Mouse (Mus musculus) left cerebral cortex, postnatal 4 days (tissue): ENCODE data around the gene Olfr66. TPM values are rescaled to one million over a fixed set of nuclear protein-coding genes. Genes with fewer than 3 reads are reported as not detected.

Source experiments
- DNase-seq: peaks from one replicate; pipeline ENCODE4 v3.0.0-alpha.2; 2022
- intact Hi-C: fragments of 180-260 bp; cut with DNase I; formaldehyde crosslinking; loops from one replicate; pipeline ENCODE4 v1.15.1; 2025
- total RNA-seq, 2 experiments: library from RNA; stranded (reverse); gene quantifications; 2 replicates each; pipeline ENCODE4 v1.2.3; 2021

Gene Olfr66
- total RNA-seq, result not detected

DNA sequence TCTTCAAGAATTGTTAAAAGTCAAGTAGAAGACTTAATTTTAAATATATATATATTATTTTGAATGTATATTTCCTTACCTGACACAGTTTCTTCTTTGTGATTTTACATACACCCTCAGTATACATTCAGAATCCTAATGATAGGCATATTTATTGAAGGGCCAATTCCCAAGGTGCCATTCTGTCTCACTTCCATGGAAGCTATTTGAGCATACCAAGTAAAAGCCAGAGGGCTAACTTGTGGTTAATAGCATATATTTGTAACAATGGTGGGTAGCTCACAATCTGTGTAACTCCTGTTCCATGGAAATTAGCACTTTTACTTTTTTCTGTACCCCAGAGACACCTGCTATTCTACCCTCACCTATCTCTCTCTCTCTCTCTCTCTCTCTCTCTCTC is at the start of gene Olfr66:
Gene Olfr66, minus strand, starts transcription at position 101 of the 400 bp plus-strand sequence.
- intact Hi-C loops, result no loop called here
- DNase-seq, result no peak

DNA sequence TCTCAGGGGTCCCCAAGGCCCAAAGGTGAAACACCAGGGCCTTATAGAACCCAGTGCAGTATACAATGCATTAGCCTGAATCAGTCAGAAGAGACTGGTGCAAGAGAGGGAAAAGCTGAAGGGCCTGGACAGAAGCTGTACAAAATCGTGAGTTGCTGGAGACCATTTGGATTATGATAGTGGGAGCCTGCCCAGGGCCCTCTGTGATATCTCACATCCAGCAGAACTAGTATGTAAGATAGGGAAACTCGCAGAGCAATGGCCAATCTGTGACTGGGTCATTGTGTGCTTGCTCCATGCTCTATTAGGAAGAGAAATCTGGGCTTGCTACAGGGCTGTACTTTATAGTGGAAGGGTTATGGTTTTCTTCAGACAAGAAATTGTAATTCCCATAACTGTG is 48.2 kb upstream of the Olfr66 start, which contains the start of gene Olfr632:
Gene Olfr632, plus strand, starts transcription at position 84 of the 400 bp plus-strand sequence.
- intact Hi-C loops, result no loop called here
- DNase-seq, result no peak

DNA sequence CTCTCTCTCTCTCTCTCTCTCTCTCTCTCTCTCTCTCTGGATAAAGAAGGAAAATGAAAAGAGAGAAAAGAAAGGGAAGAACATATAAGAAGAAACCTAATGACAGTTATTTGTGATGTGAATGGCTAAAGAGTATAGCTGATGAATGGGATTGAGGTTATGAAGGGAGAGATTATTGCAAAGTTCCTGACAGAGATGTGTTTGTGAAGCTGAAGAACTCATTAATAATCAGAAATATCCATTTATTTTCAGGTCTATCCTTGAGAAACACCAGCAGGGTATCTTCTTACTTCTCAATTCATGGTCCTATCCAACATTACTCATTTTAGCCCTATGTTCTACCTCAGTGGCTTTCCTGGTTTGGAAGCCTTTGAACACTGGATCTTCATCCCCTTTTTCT is 42.5 kb upstream of the Olfr66 start, which contains the start of gene Olfr631:
Gene Olfr631, plus strand, starts transcription at position 301 of the 400 bp plus-strand sequence.
- intact Hi-C loops, result no loop called here
- no peak for DNase-seq

DNA sequence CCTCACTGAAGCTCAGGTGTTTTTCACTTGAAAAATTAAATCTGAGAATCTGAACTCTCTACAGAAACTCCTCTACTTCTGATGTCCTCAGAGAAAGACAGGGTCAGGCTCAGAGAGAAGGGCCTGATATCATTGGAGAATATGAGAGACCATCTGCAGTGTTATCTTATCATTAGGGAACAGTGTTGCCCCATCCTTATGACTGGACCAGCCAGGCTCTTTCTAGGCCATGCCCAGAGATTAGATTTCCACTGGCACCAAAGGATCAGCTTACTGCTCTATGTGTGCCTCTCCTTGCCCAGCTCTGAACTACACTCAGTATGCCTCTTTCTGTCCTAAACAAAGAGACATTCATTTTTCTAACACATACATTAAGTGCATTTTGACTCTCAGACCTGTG is 29.3 kb upstream of the Olfr66 start:
- DNase-seq, result no peak
- intact Hi-C loops, result no loop called here

DNA sequence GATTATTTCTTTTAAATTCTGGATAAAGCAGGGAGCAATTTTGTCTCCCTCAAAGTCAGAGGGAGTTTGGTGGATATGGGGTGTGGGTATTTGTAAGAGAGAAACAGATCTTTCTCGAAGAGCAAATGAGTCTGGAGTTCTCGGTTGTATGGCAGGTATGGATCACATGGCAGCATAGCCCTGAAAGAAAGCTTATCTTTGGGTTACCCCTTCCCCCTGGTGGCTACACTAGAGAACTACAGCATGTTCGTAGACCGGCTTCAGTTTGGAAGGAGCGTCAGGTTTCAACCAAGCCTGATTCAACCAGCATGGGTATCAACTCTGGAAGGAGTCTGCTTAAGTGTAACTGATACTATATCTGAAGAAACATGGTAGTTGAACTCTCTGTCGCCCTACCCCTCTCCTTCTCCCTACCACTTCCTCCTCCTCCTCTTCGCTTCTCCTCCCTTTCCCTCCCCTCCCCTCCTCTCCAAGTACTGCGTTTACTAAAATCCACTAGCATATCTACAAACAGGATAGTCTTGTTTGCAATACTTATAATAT is 27.0 kb upstream of the Olfr66 start:
- intact Hi-C loops, result no loop called here
- DNase-seq, result no peak

DNA sequence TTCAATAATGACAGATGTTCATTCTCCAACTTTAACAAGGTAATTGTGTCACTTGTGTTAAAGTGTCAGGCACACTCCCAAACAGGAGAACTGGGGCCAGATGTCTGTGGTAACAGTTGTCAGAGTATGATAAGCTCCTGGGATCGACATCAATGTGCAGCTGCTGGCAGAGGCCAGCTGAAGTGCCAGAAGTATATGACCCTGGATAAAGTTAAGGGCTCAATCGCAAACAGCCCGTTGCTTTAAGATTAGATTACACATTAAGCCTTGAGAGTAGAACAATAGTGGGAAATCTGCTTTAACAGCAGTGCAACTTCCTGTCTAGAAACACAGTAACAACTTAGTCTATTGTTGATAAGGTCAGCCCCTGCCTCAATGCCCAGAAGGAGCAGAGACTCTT is 24.0 kb upstream of the Olfr66 start:
- DNase-seq, result no peak
- intact Hi-C loops, result no loop called here

DNA sequence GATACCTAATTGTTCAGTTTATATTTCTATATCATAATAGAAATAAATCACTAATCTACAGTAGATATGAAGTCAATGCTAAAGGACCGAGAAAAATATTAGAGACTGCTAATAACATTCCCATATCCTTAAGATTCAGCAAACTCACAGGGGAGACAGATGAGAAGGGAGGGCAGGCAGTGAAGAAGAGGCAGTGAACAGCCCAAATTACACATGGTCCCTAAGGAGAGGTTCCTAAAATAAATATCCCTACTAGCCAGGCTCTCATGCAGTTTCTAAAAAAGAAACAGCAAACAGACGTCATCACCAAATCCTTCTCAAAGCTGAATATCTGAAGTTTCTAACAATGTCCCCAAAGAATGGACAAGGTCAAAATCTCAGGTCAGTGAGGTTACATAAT is 17.1 kb upstream of the Olfr66 start, which contains the start of gene Olfr65:
Gene Olfr65, plus strand, starts transcription at position 301 of the 400 bp plus-strand sequence.
- no peak for DNase-seq
- intact Hi-C loops, result no loop called here

DNA sequence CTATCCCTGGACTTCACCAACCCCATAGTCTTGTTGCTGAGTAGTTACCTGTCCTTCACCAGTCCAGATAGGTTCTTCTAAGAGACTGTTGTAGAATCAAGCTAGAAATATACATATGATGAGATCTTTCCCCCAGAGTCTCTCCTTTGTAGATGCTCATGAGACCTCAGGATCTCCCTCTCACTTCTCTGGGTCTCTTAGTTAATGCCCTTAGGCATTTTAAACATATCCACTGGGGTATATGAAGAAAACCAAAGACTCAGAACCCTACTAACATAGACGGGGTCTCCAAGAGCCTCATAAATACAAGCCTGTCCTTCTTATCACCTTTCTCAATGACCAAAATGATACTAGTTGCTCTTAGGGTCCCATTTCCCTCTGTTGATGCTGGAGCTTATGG is 8.3 kb upstream of the Olfr66 start, which contains the start of gene Olfr64:
Gene Olfr64, minus strand, starts transcription at position 101 of the 400 bp plus-strand sequence.
- DNase-seq, result no peak
- intact Hi-C loops, result no loop called here

DNA sequence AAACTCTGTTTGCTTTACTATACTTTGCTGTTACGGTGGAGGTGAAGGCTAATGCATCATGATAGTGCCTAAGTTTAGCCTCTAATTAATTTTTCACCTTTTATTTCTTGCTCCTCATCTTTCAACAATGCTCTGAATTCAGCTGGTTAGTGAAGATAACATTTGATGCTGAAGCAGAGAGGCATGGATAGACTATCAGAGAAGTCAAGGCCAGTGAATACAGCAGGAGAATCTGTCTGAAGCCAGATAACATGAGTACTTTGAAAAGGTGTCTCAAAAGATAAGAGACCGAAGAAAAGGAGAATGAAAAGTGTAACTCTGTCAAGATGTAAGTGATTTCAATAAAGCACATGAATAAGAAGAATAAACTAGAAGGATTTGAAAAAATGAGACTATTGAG is 9.0 kb downstream of the Olfr66 start:
- intact Hi-C loops, result no loop called here
- DNase-seq, result no peak

DNA sequence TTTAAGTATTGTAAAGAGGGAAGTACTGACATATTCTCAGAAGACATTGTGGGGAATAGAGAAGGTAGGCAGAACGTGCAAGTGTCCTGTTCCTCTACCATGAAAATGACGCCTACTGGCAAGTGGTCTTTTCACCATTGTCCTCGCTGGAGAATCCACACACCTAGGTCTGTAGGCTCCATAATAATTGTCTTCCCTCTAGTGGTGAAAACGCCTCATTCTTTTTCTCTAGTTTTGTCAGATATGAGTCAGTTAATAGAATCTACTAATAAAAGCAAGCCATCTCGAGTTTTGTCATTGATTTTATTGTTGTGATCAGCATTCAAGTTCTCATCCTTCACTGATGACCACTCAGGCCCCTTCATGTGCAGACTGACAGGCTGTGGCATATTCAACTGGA is 11.6 kb downstream of the Olfr66 start:
- intact Hi-C loops, result loop anchor here (5.0 kb wide), 1 partner anchor 1367 kb away; no protein-coding TSS in a partner anchor
- no peak for DNase-seq

DNA sequence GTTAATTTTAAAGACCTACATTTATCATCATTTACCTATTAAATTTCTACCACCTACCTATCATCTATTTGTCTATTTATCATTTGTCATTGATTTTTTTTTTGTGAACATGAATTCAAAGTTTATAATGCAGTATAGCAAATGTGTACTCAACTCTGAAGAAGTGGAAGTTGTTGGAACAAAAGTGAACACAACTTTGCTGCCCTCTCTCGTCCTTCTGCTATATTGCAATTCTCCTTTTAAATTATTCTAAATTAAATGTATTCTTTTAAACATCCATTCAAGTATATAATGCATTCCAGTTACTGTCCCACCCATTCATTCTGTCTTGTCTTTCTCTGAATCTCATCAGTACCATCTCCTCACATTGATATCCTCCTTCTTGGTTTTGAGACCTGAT is 13.0 kb downstream of the Olfr66 start:
- DNase-seq, result no peak
- intact Hi-C loops, result loop anchor here (5.0 kb wide), 1 partner anchor 1366 kb away; no protein-coding TSS in a partner anchor

DNA sequence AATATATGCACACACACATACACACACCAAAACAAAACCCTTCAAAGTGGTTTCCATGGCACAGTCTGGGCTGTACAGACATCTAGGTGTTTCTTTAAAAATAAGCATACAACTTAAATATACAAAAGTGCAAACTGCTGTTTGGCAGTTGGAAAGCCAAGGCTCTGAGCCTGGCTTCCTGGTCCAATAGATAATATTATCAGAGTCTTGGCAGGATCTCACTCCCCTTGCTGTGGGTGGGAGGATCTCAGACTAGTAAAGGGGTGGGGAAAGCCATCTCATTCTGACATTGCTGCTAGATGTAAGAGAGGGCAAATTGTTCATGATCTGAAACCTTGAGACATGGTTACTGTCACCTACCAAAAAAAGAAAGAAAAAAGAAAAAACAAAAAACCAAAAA is 15.4 kb downstream of the Olfr66 start:
- DNase-seq, result no peak
- intact Hi-C loops, result loop anchor here (5.0 kb wide), 1 partner anchor 1363 kb away; no protein-coding TSS in a partner anchor

DNA sequence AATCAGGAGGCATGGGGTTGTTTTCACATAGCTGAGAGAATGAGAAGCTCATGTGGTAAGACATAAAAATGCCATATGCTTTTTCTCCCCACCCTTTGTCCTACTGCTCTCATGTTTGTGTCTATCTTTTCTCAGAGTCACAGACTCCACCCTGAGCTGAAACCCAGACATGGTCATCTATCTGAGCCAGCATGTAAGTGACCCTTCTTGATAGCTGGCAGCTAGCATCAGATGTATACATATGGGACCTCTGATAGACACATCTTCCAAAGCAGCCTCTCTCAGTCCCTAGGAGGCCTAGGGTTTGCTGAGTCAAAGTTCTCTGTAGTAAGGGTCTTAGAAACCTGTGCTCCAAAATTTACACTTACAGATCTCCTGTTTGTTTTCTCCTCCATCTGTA is 20.3 kb downstream of the Olfr66 start:
- no peak for DNase-seq
- intact Hi-C loops, result no loop called here

DNA sequence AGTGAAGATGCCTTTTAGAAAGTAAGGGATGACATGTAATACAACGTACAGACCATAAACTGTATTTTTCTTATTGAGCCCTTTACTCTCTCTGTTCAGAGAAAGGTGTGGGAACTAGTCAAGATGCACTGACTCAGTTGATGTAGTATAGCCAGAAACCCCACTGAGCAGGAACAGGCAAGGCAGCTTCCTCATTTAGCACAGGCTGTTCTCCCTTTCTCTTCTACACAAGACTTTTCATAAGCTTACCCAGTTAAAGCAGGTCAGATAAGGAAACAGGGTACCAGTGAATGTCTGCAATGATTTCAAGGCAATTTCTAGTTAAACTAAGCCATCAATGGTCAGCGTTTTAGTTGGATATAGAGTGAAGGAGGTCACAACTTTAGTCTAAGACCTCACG is 24.5 kb downstream of the Olfr66 start:
- intact Hi-C loops, result no loop called here

DNA sequence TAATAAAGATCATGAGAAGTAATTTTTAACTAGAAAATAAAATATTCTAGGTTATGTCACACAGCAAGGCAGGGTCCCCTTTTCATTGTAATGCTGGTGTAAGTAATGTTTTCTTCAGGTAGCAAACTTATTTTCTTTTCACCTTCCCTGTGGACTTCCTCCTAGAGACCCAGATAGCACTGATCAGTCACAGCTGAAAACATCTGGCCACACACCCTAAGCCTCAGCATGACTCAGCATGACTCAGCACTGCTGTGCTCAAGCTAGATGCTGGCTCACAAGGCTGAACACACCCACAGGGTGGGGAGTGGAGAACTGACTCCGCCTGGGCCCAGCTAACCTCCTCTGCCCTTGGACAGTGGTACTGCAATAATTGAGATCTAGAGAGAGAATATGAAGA is 25.2 kb downstream of the Olfr66 start:
- no peak for DNase-seq
- intact Hi-C loops, result no loop called here

More for the DNA sequence above, 24.5 kb downstream of the Olfr66 start:
- no peak for DNase-seq

DNA sequence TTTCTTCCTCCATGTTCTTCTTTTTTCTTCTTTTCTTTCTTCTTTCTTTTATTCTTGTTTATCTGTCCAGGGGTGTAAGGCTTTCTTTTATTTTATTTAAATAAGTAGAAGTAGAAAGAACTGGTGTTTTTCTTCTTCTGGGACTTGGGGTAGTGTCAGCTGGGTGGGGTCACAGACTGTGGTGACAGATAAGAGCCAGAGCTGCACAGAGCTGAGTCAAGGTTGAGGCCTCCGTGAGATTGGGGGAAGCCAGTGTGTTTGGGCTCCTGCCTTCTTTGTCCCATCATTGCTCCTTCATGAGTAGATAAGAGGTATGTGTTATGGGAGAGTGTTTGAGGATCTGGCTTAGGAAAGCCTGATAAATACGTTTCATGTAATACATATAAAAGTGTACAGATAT is 27.0 kb downstream of the Olfr66 start:
- no peak for DNase-seq
- intact Hi-C loops, result no loop called here

DNA sequence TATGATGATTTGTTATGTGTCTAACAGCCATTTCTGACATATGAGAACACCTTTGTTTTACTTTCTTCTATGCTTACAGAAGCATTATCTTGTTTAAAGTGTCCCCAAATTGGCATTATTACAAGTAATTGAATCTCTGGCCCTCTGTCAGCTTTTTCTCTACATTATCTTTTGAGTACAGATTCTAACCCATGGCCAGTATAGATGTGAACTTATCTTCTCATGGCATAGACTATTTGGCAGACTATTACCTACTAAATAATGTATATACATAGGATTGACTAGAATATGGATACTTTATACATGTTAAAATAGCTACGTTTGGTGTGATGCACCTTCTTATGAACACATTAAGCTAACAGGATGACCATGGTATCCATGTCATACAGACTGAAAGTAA is 31.4 kb downstream of the Olfr66 start:
- intact Hi-C loops, result no loop called here
- DNase-seq, result no peak

DNA sequence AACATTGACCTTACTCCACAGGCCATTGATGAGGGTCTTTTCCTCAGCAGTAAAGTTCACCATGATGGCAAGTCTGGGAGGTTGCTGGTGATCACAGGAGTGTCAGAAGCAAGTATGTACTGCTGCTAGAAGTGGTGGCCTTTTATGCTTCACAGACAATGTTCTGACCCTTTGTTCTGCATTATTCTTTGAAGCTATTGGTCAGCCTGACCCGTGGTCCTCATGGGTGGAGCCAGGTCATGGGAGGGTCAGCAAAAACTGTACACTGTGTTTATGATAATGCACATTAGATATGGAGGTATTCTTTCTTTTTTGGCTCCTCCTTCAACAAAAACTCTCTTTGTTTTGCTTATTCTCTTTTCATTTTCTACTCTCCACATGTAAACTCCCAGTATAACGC is 33.0 kb downstream of the Olfr66 start, which contains the start of gene Hbb-y:
Gene Hbb-y, minus strand, starts transcription at position 127 of the 400 bp plus-strand sequence.
- intact Hi-C loops, result no loop called here

DNA sequence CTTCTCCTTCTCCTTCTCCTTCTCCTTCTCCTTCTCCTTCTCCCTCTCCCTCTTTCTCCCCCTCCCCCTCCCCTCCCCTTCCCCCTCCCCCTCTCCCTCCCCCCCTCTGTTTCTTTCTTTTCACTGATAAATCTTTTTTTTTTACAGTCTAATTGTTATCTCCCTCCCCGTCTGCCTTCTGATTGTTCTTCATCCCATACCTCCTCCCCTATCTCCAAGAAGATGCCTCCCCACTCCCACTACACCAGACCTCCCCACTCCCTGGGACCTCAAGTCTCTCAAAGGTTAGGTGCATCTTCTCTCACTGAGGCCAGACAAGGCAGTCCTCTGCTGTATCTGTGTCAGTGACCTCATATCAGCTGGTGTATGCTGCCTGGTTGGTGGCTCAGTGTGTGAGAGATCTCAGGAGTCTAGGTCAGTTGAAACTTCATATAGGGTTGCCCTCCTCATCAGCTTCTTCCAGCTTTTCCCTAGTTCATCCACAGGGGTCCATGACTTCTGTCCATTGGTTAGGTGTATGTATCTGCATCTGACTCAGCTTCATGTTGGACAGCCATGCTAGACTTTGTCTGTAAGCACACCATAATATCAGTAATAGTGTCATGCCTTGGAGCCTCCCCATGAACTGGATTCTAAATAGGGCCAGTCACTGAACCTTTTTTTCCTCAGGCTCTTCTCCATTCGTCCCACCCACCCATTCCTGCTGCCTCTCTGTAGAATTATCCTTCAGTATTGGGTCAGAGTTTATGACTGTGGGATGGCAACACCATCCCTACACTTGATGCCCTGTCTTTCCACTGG is 41.3 kb downstream of the Olfr66 start:
- DNase-seq, result no peak
- intact Hi-C loops, result no loop called here

More for the DNA sequence above, 33.0 kb downstream of the Olfr66 start, which contains the start of gene Hbb-y:
- no peak for DNase-seq

DNA sequence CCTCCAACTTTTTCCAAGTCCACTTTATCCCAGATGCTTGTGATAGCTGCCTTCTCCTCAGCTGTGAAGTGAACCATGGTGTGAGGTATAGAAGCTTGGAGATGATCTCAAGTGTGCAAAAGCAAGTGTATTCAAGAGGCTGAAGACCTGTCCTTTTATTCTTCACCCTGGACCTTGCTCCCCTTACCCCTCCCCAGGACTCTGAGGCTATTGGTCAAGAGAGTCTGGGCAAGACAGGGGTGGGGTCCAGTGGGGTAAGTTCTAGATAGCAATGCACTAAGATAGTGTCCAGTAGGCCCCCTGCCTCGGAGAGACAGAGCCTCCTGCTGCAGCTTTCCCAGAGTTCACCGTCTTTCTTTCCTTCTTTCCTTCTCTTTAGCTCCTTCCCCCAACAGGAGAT is 43.0 kb downstream of the Olfr66 start, which contains the start of gene Hbb-bh1:
Gene Hbb-bh1, minus strand, starts transcription at position 131 of the 400 bp plus-strand sequence.
- no peak for DNase-seq
- intact Hi-C loops, result no loop called here

DNA sequence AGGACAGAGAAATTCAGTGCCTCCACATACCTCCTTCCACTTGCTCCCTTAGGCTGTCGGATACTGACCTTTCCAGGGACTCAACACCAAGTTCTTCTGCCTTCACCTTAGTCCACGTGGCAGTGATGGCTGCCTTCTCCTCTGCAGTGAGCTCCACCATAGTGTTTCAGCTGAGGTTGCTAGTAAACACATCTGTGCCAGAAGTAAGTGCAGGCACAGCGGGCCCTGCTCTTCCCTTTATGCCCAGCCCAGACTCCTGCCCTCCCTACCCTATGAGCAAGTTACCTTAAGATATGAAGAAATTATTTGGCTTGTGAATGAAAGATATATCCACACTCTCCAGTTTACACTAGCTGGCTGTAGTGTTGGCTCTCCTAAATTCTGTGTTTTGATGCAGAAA is 45.8 kb downstream of the Olfr66 start, which contains the start of gene Hbb-bh2:
Gene Hbb-bh2, minus strand, starts transcription at position 253 of the 400 bp plus-strand sequence.
- intact Hi-C loops, result no loop called here
- no peak for DNase-seq
